In genomic region chr11:28733877-28734580, GRCm38 (mm10) we compare ENCODE assay signal across 12 mouse cellular contexts.
DNase-seq lines count a peak whose midpoint lies in the region; ATAC-seq and TF ChIP-seq lines count a peak whose summit lies in the region.
"Had no signal": no experiment of that assay in that cellular context is flagged by ENCODE, and none has a peak within 500 bp of the region (broad histone marks: within the 10 kb centered on the region; RNA-seq: fewer than 3 reads in every experiment).

No protein-coding gene starts in this region.

- H3K27ac ChIP-seq in intestine, postnatal 0 days (ENCODE audit: low read depth, low read length), result no peak overlapping the region
- no peak overlapping the region for H3K27ac ChIP-seq in intestine, embryonic 16.5 days (ENCODE audit: low read length)
- H3K27ac ChIP-seq in forebrain, embryonic 14.5 days (ENCODE audit: low read depth, low read length), result no peak overlapping the region
- no peak overlapping the region for H3K27ac ChIP-seq in neural tube, embryonic 13.5 days (replicated peaks)
- H3K27ac ChIP-seq in heart, embryonic 12.5 days (ENCODE audit: poor library complexity, severe bottlenecking), result no peak overlapping the region

- H3K4me2 ChIP-seq in intestine, postnatal 0 days (replicated peaks; ENCODE audit: low read depth), result no peak overlapping the region
- no peak overlapping the region for H3K4me2 ChIP-seq in intestine, embryonic 16.5 days (ENCODE audit: low read depth, low read length)
- no peak overlapping the region for H3K4me2 ChIP-seq in forebrain, embryonic 14.5 days (ENCODE audit: low read length)
- no peak overlapping the region for H3K4me2 ChIP-seq in neural tube, embryonic 13.5 days
- no peak overlapping the region for H3K4me2 ChIP-seq in heart, embryonic 12.5 days

- 59% methylated on average over 3 of the region's 3 CpGs for WGBS in intestine, postnatal 0 days
- 53% methylated on average over 3 of the region's 3 CpGs for WGBS in intestine, embryonic 16.5 days
- 24% methylated on average over 3 of the region's 3 CpGs for WGBS in forebrain, embryonic 14.5 days
- 18% methylated on average over 3 of the region's 3 CpGs for WGBS in neural tube, embryonic 13.5 days
- 64% methylated on average over 3 of the region's 3 CpGs for WGBS in heart, embryonic 12.5 days

- H3K9me3 ChIP-seq in intestine, postnatal 0 days (ENCODE audit: control insufficient read depth), result no peaks in the 10 kb centered on the region
- no peaks in the 10 kb centered on the region for H3K9me3 ChIP-seq in intestine, embryonic 16.5 days (ENCODE audit: control insufficient read depth, low read length)
- no peaks in the 10 kb centered on the region for H3K9me3 ChIP-seq in forebrain, embryonic 14.5 days (replicated peaks; ENCODE audit: control insufficient read depth, low read length)
- H3K9me3 ChIP-seq in neural tube, embryonic 13.5 days, result no peaks in the 10 kb centered on the region
- no peaks in the 10 kb centered on the region for H3K9me3 ChIP-seq in heart, embryonic 12.5 days (replicated peaks)
- H3K9me3 ChIP-seq: hindbrain, embryonic 15.5 days had no signal

- peak; percentile 32 for TF ChIP-seq CTCF in intestine, postnatal 0 days (IDR thresholded peaks at IDR 0.05; ENCODE audit: low read depth)

- H3K4me1 ChIP-seq in intestine, postnatal 0 days (replicated peaks; ENCODE audit: control insufficient read depth, insufficient read depth, low read length), result no peaks in the 10 kb centered on the region
- no peaks in the 10 kb centered on the region; the same call in 1 of the 2 replicates for H3K4me1 ChIP-seq in intestine, embryonic 16.5 days (ENCODE audit: control insufficient read depth, insufficient read depth, low read length)
- peaks cover 6% of the 10 kb centered on the region for H3K4me1 ChIP-seq in forebrain, embryonic 14.5 days (ENCODE audit: control insufficient read depth, insufficient read depth, low read length)
- H3K4me1 ChIP-seq in neural tube, embryonic 13.5 days (replicated peaks), result peaks cover 20% of the 10 kb centered on the region
- peaks cover 5% of the 10 kb centered on the region for H3K4me1 ChIP-seq in heart, embryonic 12.5 days (replicated peaks)

- H3K36me3 ChIP-seq in intestine, postnatal 0 days (ENCODE audit: control insufficient read depth, insufficient read depth), result no peaks in the 10 kb centered on the region
- H3K36me3 ChIP-seq in intestine, embryonic 16.5 days (ENCODE audit: control insufficient read depth, insufficient read depth, low read length), result no peaks in the 10 kb centered on the region
- H3K36me3 ChIP-seq in forebrain, embryonic 14.5 days (ENCODE audit: control insufficient read depth, insufficient read depth, low read length), result no peaks in the 10 kb centered on the region
- H3K36me3 ChIP-seq in neural tube, embryonic 13.5 days, result no peaks in the 10 kb centered on the region
- H3K36me3 ChIP-seq in heart, embryonic 12.5 days, result no peaks in the 10 kb centered on the region
- H3K36me3 ChIP-seq: hindbrain, embryonic 15.5 days had no signal

- no peak overlapping the region for H3K4me3 ChIP-seq in intestine, postnatal 0 days (ENCODE audit: low read depth, low read length)
- no peak overlapping the region for H3K4me3 ChIP-seq in intestine, embryonic 16.5 days (ENCODE audit: low read length)
- H3K4me3 ChIP-seq in forebrain, embryonic 14.5 days (ENCODE audit: low read depth, low read length), result no peak overlapping the region
- no peak overlapping the region for H3K4me3 ChIP-seq in neural tube, embryonic 13.5 days
- H3K4me3 ChIP-seq in heart, embryonic 12.5 days, result no peak overlapping the region

- ATAC-seq in intestine, postnatal 0 days, result no peak
- no peak for ATAC-seq in intestine, embryonic 16.5 days
- no peak for ATAC-seq in forebrain, embryonic 14.5 days
- ATAC-seq in neural tube, embryonic 13.5 days (ENCODE audit: low read depth), result 0 out of 2 replicates have a peak, but pooled peaks have one; percentile 69
- ATAC-seq in heart, embryonic 12.5 days (ENCODE audit: insufficient number of reproducible peaks, low FRiP score), result no peak
- ATAC-seq: activated CD4-positive, CD25-positive, alpha-beta regulatory T cell, adult 4 months had no signal

- H3K27me3 ChIP-seq in intestine, postnatal 0 days (replicated peaks; ENCODE audit: control insufficient read depth, insufficient read depth, low read length), result no peaks in the 10 kb centered on the region
- H3K27me3 ChIP-seq in intestine, embryonic 16.5 days (replicated peaks; ENCODE audit: control insufficient read depth, insufficient read depth, low read length), result no peaks in the 10 kb centered on the region
- H3K27me3 ChIP-seq in forebrain, embryonic 14.5 days (replicated peaks; ENCODE audit: control insufficient read depth, insufficient read depth, low read length), result no peaks in the 10 kb centered on the region
- peaks cover 20% of the 10 kb centered on the region for H3K27me3 ChIP-seq in neural tube, embryonic 13.5 days
- H3K27me3 ChIP-seq in heart, embryonic 12.5 days (replicated peaks), result no peaks in the 10 kb centered on the region

- DNase-seq in adipocyte (ENCODE audit: low spot score), result peak; percentile 37
- peak; percentile 47 for DNase-seq in forebrain, embryonic 14.5 days (ENCODE audit: low spot score)
- no peak for DNase-seq in cerebellum, adult 11-12 months
- no peak for DNase-seq in right cerebral cortex, postnatal 14 days
- DNase-seq: gastrocnemius, postnatal 36 days; lung, adult 2 months had no signal

- H3K9ac ChIP-seq in intestine, postnatal 0 days (ENCODE audit: low read depth, low read length), result no peak overlapping the region
- H3K9ac ChIP-seq in intestine, embryonic 16.5 days (ENCODE audit: low read depth, low read length), result no peak overlapping the region
- H3K9ac ChIP-seq in forebrain, embryonic 14.5 days (ENCODE audit: low read length), result no peak overlapping the region
- no peak overlapping the region for H3K9ac ChIP-seq in neural tube, embryonic 13.5 days
- H3K9ac ChIP-seq in heart, embryonic 12.5 days, result no peak overlapping the region
- H3K9ac ChIP-seq: hindbrain, embryonic 15.5 days had no signal

Comparison
In these comparisons a context has a peak if more than half of its experiments do, and no peak if none do; other contexts are left out.
1. DNase-seq: peak in adipocyte (single experiment) and forebrain, embryonic 14.5 days (single experiment); none in cerebellum, adult 11-12 months (single experiment) and right cerebral cortex, postnatal 14 days (single experiment).